Mouse (Mus musculus): ENCODE data around the gene Acat2. TPM values are rescaled to one million over a fixed set of nuclear protein-coding genes. Genes with fewer than 3 reads are reported as not detected.
"Not testable (repeated sequence)": the region's sequence is repeated elsewhere in the genome, so short reads cannot be mapped to it uniquely, and the experiment has no call there.

Acat2 gene
- polyA plus RNA-seq, 2 experiments = 67.4 to 110 TPM

DNA sequence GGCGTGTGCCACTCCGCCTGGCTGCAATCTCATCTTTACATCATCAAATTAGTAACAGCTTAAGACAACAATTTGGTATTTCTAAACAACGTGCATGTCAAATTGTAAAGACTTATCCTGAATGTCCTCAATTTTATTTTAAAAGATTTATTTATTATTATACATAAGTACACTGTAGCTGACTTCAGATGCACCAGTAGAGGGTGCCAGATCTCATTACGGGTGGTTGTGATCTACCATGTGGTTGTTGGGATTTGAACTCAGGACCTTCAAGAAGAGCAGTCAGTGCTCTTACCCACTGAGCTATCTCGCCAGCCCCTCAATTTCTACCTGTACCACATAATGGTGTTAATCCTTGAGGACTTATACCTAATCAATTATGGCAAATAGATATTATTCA is 41.7 kb upstream of the Acat2 start:
- H3K27ac ChIP-seq (replicated peaks; ENCODE audit: low read depth, low read length); H3K4me2 ChIP-seq (replicated peaks; ENCODE audit: low read depth, low read length, severe bottlenecking); H3K9ac ChIP-seq (ENCODE audit: low read depth, low read length, severe bottlenecking); H3K4me1 ChIP-seq (ENCODE audit: control insufficient read depth, insufficient read depth, low read length); DNase-seq (ENCODE audit: low spot score); ATAC-seq (ENCODE audit: low FRiP score, low read depth); H3K4me3 ChIP-seq (replicated peaks; ENCODE audit: low read length); H3K27me3 ChIP-seq (ENCODE audit: control insufficient read depth, insufficient read depth, low read length); H3K36me3 ChIP-seq (ENCODE audit: control insufficient read depth, insufficient read depth, low read length); H3K9me3 ChIP-seq (ENCODE audit: control insufficient read depth, low read length): not testable (repeated sequence)
- 92% methylated on average over 5 of the region's 5 CpGs for WGBS

DNA sequence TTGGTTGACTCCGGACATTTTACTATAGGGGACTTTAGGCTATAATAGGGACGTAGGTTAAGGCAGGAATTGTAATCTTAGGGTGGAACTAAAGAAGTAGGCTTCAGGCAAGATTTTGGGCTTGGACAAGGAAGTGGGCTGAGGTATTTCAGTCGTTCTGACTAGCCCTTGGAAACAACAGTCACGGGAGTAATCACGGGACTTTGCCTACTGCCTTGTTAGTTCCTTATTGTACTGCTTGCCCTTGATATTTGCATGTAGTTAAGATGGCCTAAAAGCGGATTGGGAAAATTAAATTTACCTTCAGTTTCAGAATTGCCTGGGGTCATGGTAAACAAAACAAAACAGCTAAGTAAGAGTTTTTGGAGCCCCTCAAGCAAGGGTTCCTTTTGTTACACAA is 38.5 kb upstream of the Acat2 start:
- H3K4me3 ChIP-seq (replicated peaks; ENCODE audit: low read length) = no peak overlapping the region
- no peaks in the 10 kb centered on the region for H3K36me3 ChIP-seq (ENCODE audit: control insufficient read depth, insufficient read depth, low read length)
- ATAC-seq (ENCODE audit: low FRiP score, low read depth) (no peak), DNase-seq (ENCODE audit: low spot score) (no peak)
- no peaks in the 10 kb centered on the region for H3K9me3 ChIP-seq (ENCODE audit: control insufficient read depth, low read length)
- TF ChIP-seq POLR2A (IDR thresholded peaks at IDR 0.05; ENCODE audit: borderline replicate concordance, extremely low read depth, insufficient read depth, insufficient read length) = no peak
- no peak overlapping the region for H3K27ac ChIP-seq (replicated peaks; ENCODE audit: low read depth, low read length)
- H3K4me1 ChIP-seq (ENCODE audit: control insufficient read depth, insufficient read depth, low read length) = no peaks in the 10 kb centered on the region
- no peak overlapping the region for H3K9ac ChIP-seq (ENCODE audit: low read depth, low read length, severe bottlenecking)
- WGBS = 70% methylated on average over 6 of the region's 6 CpGs
- H3K27me3 ChIP-seq (ENCODE audit: control insufficient read depth, insufficient read depth, low read length) = no peaks in the 10 kb centered on the region
- no peak overlapping the region for H3K4me2 ChIP-seq (replicated peaks; ENCODE audit: low read depth, low read length, severe bottlenecking)

DNA sequence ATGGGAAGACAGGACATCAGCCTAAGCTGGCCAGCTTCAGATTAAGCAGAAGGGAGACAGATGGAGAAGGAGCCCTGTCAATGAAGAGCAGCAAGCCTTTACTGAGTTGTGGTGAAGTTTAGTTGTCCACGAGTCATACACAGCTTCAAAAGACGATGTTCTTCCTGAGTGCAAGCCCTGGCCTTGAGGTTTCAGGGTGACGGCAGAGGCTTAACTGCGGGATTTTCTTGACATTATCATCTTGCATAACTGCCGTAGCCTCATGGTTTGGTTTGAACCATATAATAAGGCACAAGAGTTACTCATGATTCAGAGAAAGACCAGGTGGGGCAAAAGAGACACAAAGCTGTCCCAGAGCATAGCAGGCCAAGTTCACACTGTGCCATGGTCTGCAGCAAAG is 37.3 kb upstream of the Acat2 start:
- no peak overlapping the region for H3K4me2 ChIP-seq (replicated peaks; ENCODE audit: low read depth, low read length, severe bottlenecking)
- no peak for TF ChIP-seq POLR2A (IDR thresholded peaks at IDR 0.05; ENCODE audit: borderline replicate concordance, extremely low read depth, insufficient read depth, insufficient read length)
- no peak overlapping the region for H3K4me3 ChIP-seq (replicated peaks; ENCODE audit: low read length)
- no peak overlapping the region for H3K9ac ChIP-seq (ENCODE audit: low read depth, low read length, severe bottlenecking)
- WGBS = 96% methylated on average over 5 of the region's 5 CpGs
- no peaks in the 10 kb centered on the region for H3K36me3 ChIP-seq (ENCODE audit: control insufficient read depth, insufficient read depth, low read length)
- no peaks in the 10 kb centered on the region for H3K4me1 ChIP-seq (ENCODE audit: control insufficient read depth, insufficient read depth, low read length)
- ATAC-seq (ENCODE audit: low FRiP score, low read depth) (no peak), DNase-seq (ENCODE audit: low spot score) (no peak)
- H3K27ac ChIP-seq (replicated peaks; ENCODE audit: low read depth, low read length) = no peak overlapping the region
- H3K27me3 ChIP-seq (ENCODE audit: control insufficient read depth, insufficient read depth, low read length) = no peaks in the 10 kb centered on the region
- no peaks in the 10 kb centered on the region for H3K9me3 ChIP-seq (ENCODE audit: control insufficient read depth, low read length)

DNA sequence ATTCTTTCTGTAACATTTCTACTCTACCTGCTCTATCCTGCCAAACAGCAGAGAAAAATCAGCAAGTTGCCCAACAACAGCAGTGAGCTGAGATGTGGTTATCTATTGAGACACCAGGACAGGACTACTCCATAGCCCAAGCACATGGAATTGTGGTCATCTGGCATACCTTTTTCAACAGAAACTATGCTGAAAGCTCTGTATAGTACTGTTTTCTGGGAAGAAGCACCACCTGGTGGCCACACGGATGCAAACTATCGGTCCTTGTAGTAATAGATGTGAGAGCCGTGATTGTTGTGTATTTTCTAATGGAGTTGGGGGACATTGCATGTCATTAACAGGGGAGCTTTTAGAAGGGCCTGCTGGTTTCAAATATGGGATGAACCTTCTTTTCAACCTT is 35.8 kb upstream of the Acat2 start:
- H3K36me3 ChIP-seq (ENCODE audit: control insufficient read depth, insufficient read depth, low read length) = no peaks in the 10 kb centered on the region
- no peaks in the 10 kb centered on the region for H3K27me3 ChIP-seq (ENCODE audit: control insufficient read depth, insufficient read depth, low read length)
- no peaks in the 10 kb centered on the region for H3K4me1 ChIP-seq (ENCODE audit: control insufficient read depth, insufficient read depth, low read length)
- no peak overlapping the region for H3K4me2 ChIP-seq (replicated peaks; ENCODE audit: low read depth, low read length, severe bottlenecking)
- WGBS = 19% methylated on average over 3 of the region's 3 CpGs
- H3K9ac ChIP-seq (ENCODE audit: low read depth, low read length, severe bottlenecking) = no peak overlapping the region
- H3K27ac ChIP-seq (replicated peaks; ENCODE audit: low read depth, low read length) = no peak overlapping the region
- DNase-seq (ENCODE audit: low spot score) (peak; percentile 69), ATAC-seq (ENCODE audit: low FRiP score, low read depth) (no peak)
- no peaks in the 10 kb centered on the region for H3K9me3 ChIP-seq (ENCODE audit: control insufficient read depth, low read length)
- no peak overlapping the region for H3K4me3 ChIP-seq (replicated peaks; ENCODE audit: low read length)
- TF ChIP-seq POLR2A (IDR thresholded peaks at IDR 0.05; ENCODE audit: borderline replicate concordance, extremely low read depth, insufficient read depth, insufficient read length) = no peak

DNA sequence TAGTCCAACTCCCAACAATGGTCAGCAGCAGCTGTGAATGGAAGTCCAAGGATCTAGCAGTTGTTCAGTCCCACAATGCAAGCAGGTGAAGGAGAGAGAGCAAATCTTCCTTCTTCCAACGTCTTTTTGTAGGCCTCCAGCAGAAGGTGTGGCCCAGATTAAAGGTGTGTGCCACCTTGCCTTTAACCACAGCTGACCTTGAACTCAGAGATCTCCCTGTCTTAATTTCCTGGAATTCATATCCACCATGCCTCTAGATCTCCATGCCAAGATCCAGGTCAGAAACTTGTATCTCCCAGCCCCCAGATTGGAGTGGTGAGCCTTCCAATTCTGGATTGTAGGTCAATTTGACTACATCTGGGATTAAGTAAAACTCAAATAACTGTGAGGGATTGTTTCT is 33.5 kb upstream of the Acat2 start, which contains the start of gene Wtap:
Gene Wtap, minus strand, starts transcription at position 101 of the 400 bp plus-strand sequence.
- no peaks in the 10 kb centered on the region for H3K27me3 ChIP-seq (ENCODE audit: control insufficient read depth, insufficient read depth, low read length)
- DNase-seq (ENCODE audit: low spot score) = no peak
- TF ChIP-seq POLR2A (IDR thresholded peaks at IDR 0.05; ENCODE audit: borderline replicate concordance, extremely low read depth, insufficient read depth, insufficient read length) = no peak
- H3K4me2 ChIP-seq (replicated peaks; ENCODE audit: low read depth, low read length, severe bottlenecking) = peak within 1 kb of the TSS; percentile 71
- WGBS = 79% methylated on average over 1 of the region's 1 CpGs
- no peak for ATAC-seq (ENCODE audit: low FRiP score, low read depth)
- H3K36me3 ChIP-seq (ENCODE audit: control insufficient read depth, insufficient read depth, low read length) = no peaks in the 10 kb centered on the region
- H3K9me3 ChIP-seq (ENCODE audit: control insufficient read depth, low read length) = no peaks in the 10 kb centered on the region
- peak within 1 kb of the TSS; percentile 99 for H3K9ac ChIP-seq (ENCODE audit: low read depth, low read length, severe bottlenecking)
- peak within 1 kb of the TSS; percentile 97 for H3K4me3 ChIP-seq (replicated peaks; ENCODE audit: low read length)
- H3K27ac ChIP-seq (replicated peaks; ENCODE audit: low read depth, low read length) = peak within 1 kb of the TSS; percentile 99
- H3K4me1 ChIP-seq (ENCODE audit: control insufficient read depth, insufficient read depth, low read length) = peaks cover 5% of the 10 kb centered on the region; the same call in 1 of the 2 replicates

DNA sequence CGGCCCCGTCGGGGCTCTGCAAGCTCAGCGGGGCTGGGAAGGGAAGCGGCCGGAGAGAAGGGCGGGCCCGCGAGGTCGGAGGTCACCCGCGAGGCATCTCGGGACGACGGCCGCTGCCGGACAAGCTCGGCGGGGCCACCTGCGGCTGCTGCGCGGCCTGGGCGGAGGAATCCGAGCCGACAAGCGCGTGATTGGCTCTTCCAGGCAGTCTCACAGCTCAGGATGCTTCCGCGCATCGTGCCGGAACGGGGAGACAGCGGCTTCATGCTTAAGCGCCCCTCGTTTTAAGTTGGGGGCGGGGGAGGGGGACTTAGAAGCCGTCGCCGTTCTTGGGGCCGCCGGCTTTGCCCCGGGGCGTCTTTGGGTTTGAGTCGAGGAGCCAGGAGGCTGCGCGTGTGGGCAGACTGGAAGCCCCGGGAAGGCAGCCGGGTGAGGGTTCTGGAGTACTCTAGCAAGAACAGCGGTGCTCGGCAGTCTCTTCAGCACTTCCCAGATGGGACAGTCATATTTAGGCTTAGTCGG is 32.0 kb upstream of the Acat2 start:
- H3K27ac ChIP-seq (replicated peaks; ENCODE audit: low read depth, low read length) = peak overlapping the region; percentile 99
- H3K9me3 ChIP-seq (ENCODE audit: control insufficient read depth, low read length) = no peaks in the 10 kb centered on the region
- H3K9ac ChIP-seq (ENCODE audit: low read depth, low read length, severe bottlenecking) = peak overlapping the region; percentile 99
- peak overlapping the region; percentile 71 for H3K4me2 ChIP-seq (replicated peaks; ENCODE audit: low read depth, low read length, severe bottlenecking)
- TF ChIP-seq POLR2A (IDR thresholded peaks at IDR 0.05; ENCODE audit: borderline replicate concordance, extremely low read depth, insufficient read depth, insufficient read length) = peak; percentile 11; the same call in 1 of the 2 replicates
- WGBS = under 1% methylated on average over 45 of the region's 51 CpGs
- ATAC-seq (ENCODE audit: low FRiP score, low read depth) (peak; percentile 90), DNase-seq (ENCODE audit: low spot score) (peak; percentile 94)
- peaks cover 8% of the 10 kb centered on the region; the same call in 1 of the 2 replicates for H3K36me3 ChIP-seq (ENCODE audit: control insufficient read depth, insufficient read depth, low read length)
- peak overlapping the region; percentile 97 for H3K4me3 ChIP-seq (replicated peaks; ENCODE audit: low read length)
- no peaks in the 10 kb centered on the region for H3K27me3 ChIP-seq (ENCODE audit: control insufficient read depth, insufficient read depth, low read length)
- peaks cover 8% of the 10 kb centered on the region; the same call in 1 of the 2 replicates for H3K4me1 ChIP-seq (ENCODE audit: control insufficient read depth, insufficient read depth, low read length)
